7 mouse cellular contexts compared by ENCODE assay signal in genomic region chr13:37779251-37779667, GRCm38 (mm10). TPM values are rescaled to one million over a fixed set of nuclear protein-coding genes. Genes with fewer than 3 reads are reported as not detected.
DNase-seq lines count a peak whose midpoint lies in the region; ATAC-seq lines count a peak whose summit lies in the region.

No protein-coding gene starts in this region.

- H3K4me2 ChIP-seq in forebrain, embryonic 12.5 days, result peak overlapping the region; percentile 100
- peak overlapping the region; percentile 100 for H3K4me2 ChIP-seq in stomach, embryonic 16.5 days (ENCODE audit: low read depth, low read length)

- no peaks in the 10 kb centered on the region for H3K9me3 ChIP-seq in forebrain, embryonic 12.5 days
- no peaks in the 10 kb centered on the region for H3K9me3 ChIP-seq in stomach, embryonic 16.5 days (replicated peaks; ENCODE audit: control insufficient read depth, low read length)

- peak; percentile 31 to 33 for DNase-seq in right cerebral cortex, postnatal 10 days (ENCODE audit: low spot score in 2 of 2)
- DNase-seq in right cerebral cortex, postnatal 36 days (ENCODE audit: low spot score in 2 of 2), result no peak
- peak; percentile 14 for DNase-seq in kidney, postnatal 10 days
- no peak for DNase-seq in cerebellum, postnatal 25 days

- peaks cover 65% of the 10 kb centered on the region for H3K27me3 ChIP-seq in forebrain, embryonic 12.5 days
- H3K27me3 ChIP-seq in stomach, embryonic 16.5 days (ENCODE audit: control insufficient read depth, insufficient read depth, low read length), result no peaks in the 10 kb centered on the region

- no peaks in the 10 kb centered on the region for H3K36me3 ChIP-seq in forebrain, embryonic 12.5 days (replicated peaks)
- H3K36me3 ChIP-seq in stomach, embryonic 16.5 days (ENCODE audit: control insufficient read depth, insufficient read depth, low read length), result no peaks in the 10 kb centered on the region

- H3K27ac ChIP-seq in forebrain, embryonic 12.5 days, result no peak overlapping the region
- peak overlapping the region; percentile 74 for H3K27ac ChIP-seq in stomach, embryonic 16.5 days (ENCODE audit: low read length)

- peak; percentile 20; the same call in 1 of the 2 replicates for ATAC-seq in forebrain, embryonic 12.5 days (ENCODE audit: low FRiP score)
- peak; percentile 69 for ATAC-seq in megakaryocyte, adult 5-6 weeks (ENCODE audit: poor library complexity, severe bottlenecking)
- ATAC-seq in stomach, embryonic 16.5 days (ENCODE audit: insufficient read depth, low FRiP score), result peak; percentile 54; the same call in 1 of the 2 replicates

- peaks cover 20% of the 10 kb centered on the region for H3K4me1 ChIP-seq in forebrain, embryonic 12.5 days
- H3K4me1 ChIP-seq in stomach, embryonic 16.5 days (ENCODE audit: control insufficient read depth, insufficient read depth, low read length), result peaks cover 13% of the 10 kb centered on the region; the same call in 1 of the 2 replicates

- no peak overlapping the region for H3K9ac ChIP-seq in forebrain, embryonic 12.5 days
- H3K9ac ChIP-seq in stomach, embryonic 16.5 days (ENCODE audit: low read length), result peak overlapping the region; percentile 79

- WGBS in forebrain, embryonic 12.5 days, result 2% methylated on average over 9 of the region's 9 CpGs
- 4% methylated on average over 9 of the region's 9 CpGs for WGBS in stomach, embryonic 16.5 days

- H3K4me3 ChIP-seq in forebrain, embryonic 12.5 days (replicated peaks), result peak overlapping the region; percentile 56
- peak overlapping the region; percentile 64 for H3K4me3 ChIP-seq in stomach, embryonic 16.5 days (replicated peaks; ENCODE audit: low read length)

RNA-seq across cellular contexts. Expression of gene Rreb1, which starts 1.1 kb away (rescaled TPM):
- 4.1 and 5.3 TPM in 2 replicates for polyA plus RNA-seq in forebrain, embryonic 12.5 days (2016; fragmentation: Nextera tagmentation; extraction: Ambion mirVana)
- 27.0 and 33.7 TPM in 2 replicates for total RNA-seq in megakaryocyte, adult 5-6 weeks (2015)
- 10.0 and 12.7 TPM in 2 replicates for total RNA-seq in megakaryocyte, adult 5-6 weeks (2017)
- polyA plus RNA-seq in stomach, embryonic 16.5 days (2015; fragmentation: Nextera tagmentation; extraction: Ambion mirVana), result 13.5 and 14.1 TPM in 2 replicates

Comparison
In these comparisons a context has a peak if more than half of its experiments do, and no peak if none do; other contexts are left out.
1. DNase-seq: peak in right cerebral cortex, postnatal 10 days (2 of 2) and kidney, postnatal 10 days (single experiment); none in right cerebral cortex, postnatal 36 days (0 of 2) and cerebellum, postnatal 25 days (0 of 2).
2. Peak in every context shown above with its lines, with median percentiles within 50 percentile points of each other: ATAC-seq.